Mouse (Mus musculus) left cerebral cortex, postnatal 36 days (tissue): ENCODE data around the gene Ctsh. TPM values are rescaled to one million over a fixed set of nuclear protein-coding genes. Genes with fewer than 3 reads are reported as not detected.

Experiments used
- DNase-seq, 2 experiments: peaks; one replicate each; pipeline ENCODE4 v3.0.0; 2021 to 2022; ENCODE audit warnings: low spot score in 2 of 2, mixed read lengths in 1 of 2
- intact Hi-C: fragments of 180-260 bp; cut with DNase I; formaldehyde crosslinking; loops from one replicate; pipeline ENCODE4 v1.15.1; 2025
- total RNA-seq, 2 experiments: library from RNA; stranded (reverse); gene quantifications; 2 replicates each; pipeline ENCODE4 v1.2.3; 2021

Ctsh gene
- total RNA-seq, 2 experiments from 2014 or later: 13.1 to 17.8 TPM

- DNase-seq: no peak
- intact Hi-C loops: no loop called here
These were observed 46.8 kb downstream of the Ctsh start for GRCm38 (mm10) chr9:90100760-90101159.

GRCm38 (mm10) chr9:90105462-90105861 lies 51.5 kb downstream of the Ctsh start:
- no peak for DNase-seq
- intact Hi-C loops: no loop called here

DNA sequence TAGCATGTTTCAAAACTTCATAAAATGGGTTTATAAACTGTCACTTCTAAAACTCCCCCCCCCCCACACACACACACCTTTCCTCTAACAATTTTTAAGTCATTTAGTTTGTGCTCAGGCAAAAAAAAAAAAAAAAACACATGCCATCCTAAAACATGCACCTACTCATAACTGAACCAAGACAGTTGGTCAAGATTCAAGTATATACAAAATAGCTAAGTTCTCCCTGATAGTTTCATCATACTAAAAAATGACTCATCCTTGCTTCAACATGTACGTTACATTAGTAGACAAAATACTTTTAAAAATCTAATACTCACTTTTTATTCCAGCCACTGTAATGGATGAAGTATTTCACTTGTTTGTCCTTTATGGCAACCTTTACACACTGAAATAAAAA lies 53.0 kb downstream of the Ctsh start:
- no peak for DNase-seq
- intact Hi-C loops: no loop called here

- no peak for DNase-seq
- intact Hi-C loops: no loop called here
These were observed 54.3 kb downstream of the Ctsh start for GRCm38 (mm10) chr9:90108272-90108671.

GRCm38 (mm10) chr9:90109386-90109785 lies 55.4 kb downstream of the Ctsh start:
- DNase-seq: no peak
- intact Hi-C loops: no loop called here

- intact Hi-C loops: no loop called here
These were observed 59.2 kb downstream of the Ctsh start for GRCm38 (mm10) chr9:90113151-90113550.

GRCm38 (mm10) chr9:90113651-90114566 lies 60.0 kb downstream of the Ctsh start:
- intact Hi-C loops: no loop called here
- DNase-seq: peak; percentile 92 to 93

More at GRCm38 (mm10) chr9:90113151-90113550, 59.2 kb downstream of the Ctsh start:
- no peak for DNase-seq

- intact Hi-C loops: no loop called here
- peak; percentile 98 to 99 for DNase-seq
These were observed 60.8 kb downstream of the Ctsh start, which contains the start of gene Morf4l1 for GRCm38 (mm10) chr9:90114567-90115307. Gene Morf4l1 (minus strand): TSS chr9:90114774.

DNA sequence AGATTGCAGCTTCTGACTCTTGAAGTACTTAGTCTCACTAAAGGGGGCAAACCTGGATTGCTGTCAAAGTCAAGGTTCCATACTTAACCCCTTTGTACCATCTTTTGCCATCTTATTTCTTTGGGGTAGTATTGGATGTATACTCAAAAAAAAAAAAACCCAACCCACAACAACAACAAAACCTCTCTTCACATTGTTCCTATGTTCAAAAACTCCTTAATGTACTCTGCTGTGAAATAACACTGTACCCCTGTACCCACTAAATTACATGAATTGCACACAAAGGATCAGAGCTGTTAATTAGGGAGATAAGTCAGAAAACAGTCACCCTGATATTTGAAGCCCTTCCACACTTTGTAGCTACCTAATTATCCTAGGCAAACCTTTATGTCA lies 61.4 kb downstream of the Ctsh start:
- intact Hi-C loops: no loop called here
- no peak for DNase-seq

GRCm38 (mm10) chr9:90117234-90117633 lies 63.3 kb downstream of the Ctsh start:
- no peak for DNase-seq
- intact Hi-C loops: no loop called here

GRCm38 (mm10) chr9:90122246-90122740 lies 68.3 kb downstream of the Ctsh start:
- intact Hi-C loops: no loop called here
- DNase-seq: no peak

DNA sequence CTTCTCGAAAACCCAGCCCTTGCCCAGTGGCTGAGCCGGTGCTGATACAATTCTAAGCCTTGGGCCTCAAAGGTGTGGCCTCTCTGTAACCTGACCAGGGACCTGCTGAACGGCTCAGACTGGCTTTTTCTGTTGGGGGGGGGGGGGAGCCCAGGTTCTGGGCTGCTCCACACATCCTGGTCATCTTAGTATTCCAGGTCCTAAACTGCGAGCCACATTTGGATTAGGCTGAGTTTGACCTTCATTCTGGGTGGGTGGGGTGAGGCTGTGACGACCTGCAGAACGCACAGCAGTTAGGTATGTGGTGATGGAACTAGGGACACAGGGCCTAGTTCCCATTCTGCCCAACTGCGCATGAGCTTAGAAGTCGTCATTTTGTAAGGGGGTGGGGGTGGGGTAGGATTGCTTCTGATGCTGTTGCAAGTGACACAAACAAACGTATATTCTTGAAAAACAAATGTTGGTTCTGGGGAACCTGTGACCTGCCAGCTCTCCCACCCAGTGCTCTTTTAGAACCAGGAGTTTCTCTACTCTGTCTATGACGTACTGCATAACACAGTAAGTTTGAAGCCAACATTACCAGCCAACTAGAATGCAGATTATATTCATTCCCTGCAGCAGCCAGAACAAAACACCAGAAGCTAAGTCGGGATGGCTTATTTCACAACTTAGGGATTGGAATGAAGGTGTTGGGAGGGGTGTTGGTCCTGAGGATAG lies 70.4 kb downstream of the Ctsh start:
- no peak for DNase-seq
- intact Hi-C loops: no loop called here

GRCm38 (mm10) chr9:90124873-90125245 lies 70.9 kb downstream of the Ctsh start:
- intact Hi-C loops: no loop called here
- no peak for DNase-seq

Other genes starting within 250 kb of the Ctsh start
- gene Rasgrf1, start 144.2 kb upstream of the Ctsh start, total RNA-seq: 100 to 1,000 TPM; 240 to 255 TPM
- 100 to 1,000 TPM; 412 to 425 TPM for gene Morf4l1, start 60.6 kb downstream of the Ctsh start, total RNA-seq
- gene Adamts7, start 108.9 kb downstream of the Ctsh start, total RNA-seq: under 1 TPM; 0.30 to 0.43 TPM
- 10 to 100 TPM in 1 of 2 experiments, 1 to 10 TPM in 1; 9.9 to 13.5 TPM for gene Tbc1d2b, start 216.7 kb downstream of the Ctsh start, total RNA-seq